In genomic region chr13:97234785-97235417, GRCm38 (mm10) we compare ENCODE assay signal across 8 mouse cellular contexts. TPM values are rescaled to one million over a fixed set of nuclear protein-coding genes. Genes with fewer than 3 reads are reported as not detected.
DNase-seq lines count a peak whose midpoint lies in the region; ATAC-seq lines count a peak whose summit lies in the region.

No protein-coding gene starts in this region.

- no peak overlapping the region for H3K27ac ChIP-seq in hindbrain, embryonic 14.5 days

- no peaks in the 10 kb centered on the region for H3K27me3 ChIP-seq in hindbrain, embryonic 14.5 days (ENCODE audit: control insufficient read depth, insufficient read depth, low read length)

- peak overlapping the region; percentile 57 for H3K4me2 ChIP-seq in hindbrain, embryonic 14.5 days (replicated peaks)

- peak; percentile 69 for DNase-seq in Muller cell, postnatal 12 days (ENCODE audit: inconsistent ontology term)
- peak; percentile 92 for DNase-seq in cerebellum, postnatal 10 days
- DNase-seq in frontal cortex, postnatal 36 days (ENCODE audit: low spot score in 2 of 2), result peak; percentile 84 to 90
- DNase-seq in hindbrain, embryonic 14.5 days (ENCODE audit: low spot score), result peak; percentile 93
- peak; percentile 71 to 95 for DNase-seq in layer of hippocampus, postnatal 25 days (ENCODE audit: extremely low spot score in 1 of 2, low spot score in 1 of 2)
- peak; percentile 91 for DNase-seq in lung, postnatal 14 days
- peak; percentile 78 for DNase-seq in ovary, postnatal 36 days (ENCODE audit: low spot score)
- DNase-seq in thymus, postnatal 10 days (ENCODE audit: low spot score in 2 of 2), result peak; percentile 74 to 88

- peaks cover 14% of the 10 kb centered on the region; the same call in 1 of the 2 replicates for H3K4me1 ChIP-seq in hindbrain, embryonic 14.5 days (replicated peaks; ENCODE audit: control insufficient read depth, insufficient read depth, low read length)

- H3K9me3 ChIP-seq in hindbrain, embryonic 14.5 days (ENCODE audit: control insufficient read depth, low read length), result no peaks in the 10 kb centered on the region

- H3K36me3 ChIP-seq in hindbrain, embryonic 14.5 days (replicated peaks; ENCODE audit: control insufficient read depth, insufficient read depth), result no peaks in the 10 kb centered on the region

- WGBS in hindbrain, embryonic 14.5 days, result 19% methylated on average over 17 of the region's 17 CpGs

- H3K4me3 ChIP-seq in hindbrain, embryonic 14.5 days (replicated peaks; ENCODE audit: low read length), result peak overlapping the region; percentile 24

- H3K9ac ChIP-seq in hindbrain, embryonic 14.5 days, result peak overlapping the region; percentile 55

- ATAC-seq in hindbrain, embryonic 14.5 days (ENCODE audit: low FRiP score), result peak; percentile 77

RNA-seq across cellular contexts. Expression of gene Enc1, which starts 6.0 kb away (rescaled TPM):
- 80.5 and 82.4 TPM in 2 replicates for polyA plus RNA-seq in hindbrain, embryonic 14.5 days (2014; fragmentation: Nextera tagmentation; extraction: Ambion mirVana)
- 100 to 1,000 TPM; 670 to 691 TPM for total RNA-seq in layer of hippocampus, postnatal 25 days (2021)

RNA-seq across cellular contexts. Expression of gene Hexb, which starts 36.7 kb away (rescaled TPM):
- polyA plus RNA-seq in hindbrain, embryonic 14.5 days (2014; fragmentation: Nextera tagmentation; extraction: Ambion mirVana), result 45.3 and 50.7 TPM in 2 replicates
- 100 to 1,000 TPM; 122 to 135 TPM for total RNA-seq in layer of hippocampus, postnatal 25 days (2021)
